Mouse (Mus musculus): ENCODE measurements at regions not wholly inside any gene's neighbourhood (a gene's known extent, or its start where the extent isn't known, plus 50 kb on each side); places are given as distances from the start of the nearest gene placed in this dataset.
A peak's percentile ranks its signal among the peaks of the same experiment; 100 is the strongest.

- DNase-seq (ENCODE audit: low read depth in 3 of 3, low spot score in 3 of 3) (no peak), ATAC-seq (ENCODE audit: insufficient read depth) (no peak)
- Histone ChIP-seq H3K27ac (no peak overlapping the region), H3K36me3 (replicated peaks; ENCODE audit: control insufficient read depth, insufficient read depth, low read depth) (no peaks in the 10 kb centered on the region), H3K4me1 (replicated peaks; ENCODE audit: control insufficient read depth in 2 of 2, insufficient read depth in 2 of 2, low read length in 1 of 2) (no peaks in the 10 kb centered on the region), H3K4me3 (ENCODE audit: insufficient read depth in 1 of 2, low read depth in 2 of 2, low read length in 2 of 2) (peak overlapping the region in 1 of 2 experiments; percentile 27; a peak in 1 of 4 replicates), H3K4me2 (ENCODE audit: low read depth) (peak overlapping the region; percentile 22; the same call in 1 of the 2 replicates), H3K9me3 (ENCODE audit: control insufficient read depth, low read length) (no peaks in the 10 kb centered on the region), H3K9ac (replicated peaks) (no peak overlapping the region), H3K27me3 (ENCODE audit: control insufficient read depth, insufficient read depth, low read length) (no peaks in the 10 kb centered on the region)
- TF ChIP-seq CTCF (IDR thresholded peaks at IDR 0.05; ENCODE audit: low read depth) (no peak), EP300 (IDR thresholded peaks at IDR 0.05; ENCODE audit: low read depth) (no peak)
- 31% methylated on average over 14 of the region's 14 CpGs for WGBS (ENCODE audit: insufficient replicate concordance)
Measured at GRCm38 (mm10) chr14:46060622-46061381, 318.4 kb upstream of the Gm15217 start.

- TF ChIP-seq EP300 (IDR thresholded peaks at IDR 0.05; ENCODE audit: low read depth) (no peak), CTCF (IDR thresholded peaks at IDR 0.05; ENCODE audit: low read depth) (no peak)
- Histone ChIP-seq H3K4me3 (ENCODE audit: insufficient read depth in 1 of 2, low read depth in 2 of 2, low read length in 2 of 2) (no peak overlapping the region), H3K9me3 (ENCODE audit: control insufficient read depth, low read length) (no peaks in the 10 kb centered on the region), H3K27ac (no peak overlapping the region), H3K4me1 (replicated peaks; ENCODE audit: control insufficient read depth in 2 of 2, insufficient read depth in 2 of 2, low read length in 1 of 2) (no peaks in the 10 kb centered on the region), H3K36me3 (replicated peaks; ENCODE audit: control insufficient read depth, insufficient read depth, low read depth) (no peaks in the 10 kb centered on the region), H3K9ac (replicated peaks) (no peak overlapping the region), H3K4me2 (ENCODE audit: low read depth) (no peak overlapping the region), H3K27me3 (ENCODE audit: control insufficient read depth, insufficient read depth, low read length) (no peaks in the 10 kb centered on the region)
- DNase-seq (ENCODE audit: low read depth in 3 of 3, low spot score in 3 of 3) = no peak
- WGBS (ENCODE audit: insufficient replicate concordance) = 50% methylated on average over 5 of the region's 5 CpGs
- ATAC-seq (ENCODE audit: insufficient read depth) = no peak
Measured at GRCm38 (mm10) chr14:46067102-46067801, 312.0 kb upstream of the Gm15217 start.

- Histone ChIP-seq H3K27me3 (ENCODE audit: control insufficient read depth, insufficient read depth, low read length) (no peaks in the 10 kb centered on the region), H3K9me3 (ENCODE audit: control insufficient read depth, low read length) (no peaks in the 10 kb centered on the region), H3K4me3 (ENCODE audit: insufficient read depth in 1 of 2, low read depth in 2 of 2, low read length in 2 of 2) (no peak overlapping the region), H3K36me3 (replicated peaks; ENCODE audit: control insufficient read depth, insufficient read depth, low read depth) (no peaks in the 10 kb centered on the region), H3K27ac (no peak overlapping the region), H3K9ac (replicated peaks) (no peak overlapping the region), H3K4me1 (replicated peaks; ENCODE audit: control insufficient read depth in 2 of 2, insufficient read depth in 2 of 2, low read length in 1 of 2) (no peaks in the 10 kb centered on the region), H3K4me2 (ENCODE audit: low read depth) (no peak overlapping the region)
- ATAC-seq (ENCODE audit: insufficient read depth) = no peak
- DNase-seq (ENCODE audit: low read depth in 3 of 3, low spot score in 3 of 3) = no peak
- TF ChIP-seq EP300 (IDR thresholded peaks at IDR 0.05; ENCODE audit: low read depth) (no peak), CTCF (IDR thresholded peaks at IDR 0.05; ENCODE audit: low read depth) (no peak)
- WGBS (ENCODE audit: insufficient replicate concordance) = 63% methylated on average over 5 of the region's 5 CpGs
Measured at GRCm38 (mm10) chr14:46071244-46071643, 308.0 kb upstream of the Gm15217 start.

GRCm38 (mm10) chr14:46076738-46077137, 302.5 kb upstream of the Gm15217 start:
- H3K4me1 ChIP-seq (replicated peaks; ENCODE audit: control insufficient read depth in 2 of 2, insufficient read depth in 2 of 2, low read length in 1 of 2) = no peaks in the 10 kb centered on the region
- no peaks in the 10 kb centered on the region for H3K36me3 ChIP-seq (replicated peaks; ENCODE audit: control insufficient read depth, insufficient read depth, low read depth)
- H3K27ac ChIP-seq = no peak overlapping the region
- ATAC-seq (ENCODE audit: insufficient read depth) = no peak
- H3K9me3 ChIP-seq (ENCODE audit: control insufficient read depth, low read length) = no peaks in the 10 kb centered on the region
- no peak overlapping the region for H3K4me3 ChIP-seq (ENCODE audit: insufficient read depth in 1 of 2, low read depth in 2 of 2, low read length in 2 of 2)
- H3K4me2 ChIP-seq (ENCODE audit: low read depth) = no peak overlapping the region
- TF ChIP-seq CTCF (IDR thresholded peaks at IDR 0.05; ENCODE audit: low read depth) (peak; percentile 23; the same call in 1 of the 2 replicates), EP300 (IDR thresholded peaks at IDR 0.05; ENCODE audit: low read depth) (no peak)
- WGBS (ENCODE audit: insufficient replicate concordance) = 74% methylated on average over 2 of the region's 2 CpGs
- H3K27me3 ChIP-seq (ENCODE audit: control insufficient read depth, insufficient read depth, low read length) = no peaks in the 10 kb centered on the region
- no peak for DNase-seq (ENCODE audit: low read depth in 3 of 3, low spot score in 3 of 3)
- no peak overlapping the region for H3K9ac ChIP-seq (replicated peaks)

GRCm38 (mm10) chr14:46077406-46078131, 301.6 kb upstream of the Gm15217 start:
- H3K27me3 ChIP-seq (ENCODE audit: control insufficient read depth, insufficient read depth, low read length) = no peaks in the 10 kb centered on the region
- no peak overlapping the region for H3K4me3 ChIP-seq (ENCODE audit: insufficient read depth in 1 of 2, low read depth in 2 of 2, low read length in 2 of 2)
- ATAC-seq (ENCODE audit: insufficient read depth) (no peak), DNase-seq (ENCODE audit: low read depth in 3 of 3, low spot score in 3 of 3) (no peak)
- no peak overlapping the region for H3K9ac ChIP-seq (replicated peaks)
- TF ChIP-seq EP300 (IDR thresholded peaks at IDR 0.05; ENCODE audit: low read depth) (no peak), CTCF (IDR thresholded peaks at IDR 0.05; ENCODE audit: low read depth) (no peak)
- 64% methylated on average over 11 of the region's 11 CpGs for WGBS (ENCODE audit: insufficient replicate concordance)
- no peaks in the 10 kb centered on the region for H3K9me3 ChIP-seq (ENCODE audit: control insufficient read depth, low read length)
- no peaks in the 10 kb centered on the region for H3K36me3 ChIP-seq (replicated peaks; ENCODE audit: control insufficient read depth, insufficient read depth, low read depth)
- no peaks in the 10 kb centered on the region for H3K4me1 ChIP-seq (replicated peaks; ENCODE audit: control insufficient read depth in 2 of 2, insufficient read depth in 2 of 2, low read length in 1 of 2)
- no peak overlapping the region for H3K4me2 ChIP-seq (ENCODE audit: low read depth)
- H3K27ac ChIP-seq = no peak overlapping the region
